ENCODE assay signal across 11 mouse cellular contexts in genomic region chr9:32874306-32874875, GRCm38 (mm10).
DNase-seq lines count a peak whose midpoint lies in the region; ATAC-seq and TF ChIP-seq lines count a peak whose summit lies in the region.
"Had no signal": no experiment of that assay in that cellular context is flagged by ENCODE, and none has a peak within 500 bp of the region (broad histone marks: within the 10 kb centered on the region; RNA-seq: fewer than 3 reads in every experiment).

No protein-coding gene starts in this region.

- no peak overlapping the region for H3K27ac ChIP-seq in embryonic facial prominence, embryonic 11.5 days (replicated peaks; ENCODE audit: low read depth, low read length)
- H3K27ac ChIP-seq in embryonic facial prominence, embryonic 10.5 days (replicated peaks), result no peak overlapping the region
- peak overlapping the region; percentile 12; the same call in 1 of the 2 replicates for H3K27ac ChIP-seq in liver, adult 2 months (replicated peaks; ENCODE audit: insufficient read depth, low read depth, low read length)
- H3K27ac ChIP-seq in liver, embryonic 11.5 days (ENCODE audit: low read depth, low read length), result no peak overlapping the region
- H3K27ac ChIP-seq: limb, embryonic 15.5 days; stomach, embryonic 15.5 days had no signal

- H3K9ac ChIP-seq in embryonic facial prominence, embryonic 11.5 days (replicated peaks; ENCODE audit: low read length), result no peak overlapping the region
- no peak overlapping the region for H3K9ac ChIP-seq in liver, adult 2 months (ENCODE audit: low read depth, low read length)
- H3K9ac ChIP-seq in liver, embryonic 11.5 days (ENCODE audit: low read depth, low read length), result no peak overlapping the region
- H3K9ac ChIP-seq: limb, embryonic 15.5 days; stomach, embryonic 15.5 days had no signal

- no peaks in the 10 kb centered on the region for H3K27me3 ChIP-seq in embryonic facial prominence, embryonic 11.5 days (ENCODE audit: control insufficient read depth, insufficient read depth, low read length)
- H3K27me3 ChIP-seq in embryonic facial prominence, embryonic 10.5 days (replicated peaks; ENCODE audit: low read depth, poor library complexity, severe bottlenecking), result no peaks in the 10 kb centered on the region
- no peaks in the 10 kb centered on the region for H3K27me3 ChIP-seq in liver, adult 2 months (ENCODE audit: control insufficient read depth, insufficient read depth, low read length)
- no peaks in the 10 kb centered on the region for H3K27me3 ChIP-seq in liver, embryonic 11.5 days (replicated peaks; ENCODE audit: control insufficient read depth, insufficient read depth, low read length)
- H3K27me3 ChIP-seq: limb, embryonic 15.5 days; stomach, embryonic 15.5 days had no signal

- H3K4me2 ChIP-seq in embryonic facial prominence, embryonic 11.5 days (ENCODE audit: low read depth, low read length), result no peak overlapping the region
- no peak overlapping the region for H3K4me2 ChIP-seq in liver, embryonic 11.5 days
- H3K4me2 ChIP-seq: limb, embryonic 15.5 days; stomach, embryonic 15.5 days had no signal

- H3K79me2 ChIP-seq in liver, adult 2 months (ENCODE audit: control insufficient read depth, insufficient read depth, low read length), result no peaks in the 10 kb centered on the region

- TF ChIP-seq CTCF in liver, adult 2 months (IDR thresholded peaks at IDR 0.05; ENCODE audit: low read depth, low read length), result no peak

- no peaks in the 10 kb centered on the region for H3K9me3 ChIP-seq in embryonic facial prominence, embryonic 11.5 days (replicated peaks; ENCODE audit: control insufficient read depth, low read length)
- H3K9me3 ChIP-seq in embryonic facial prominence, embryonic 10.5 days, result no peaks in the 10 kb centered on the region
- H3K9me3 ChIP-seq in liver, embryonic 11.5 days (ENCODE audit: control insufficient read depth, low read length), result no peaks in the 10 kb centered on the region
- H3K9me3 ChIP-seq: G1E; limb, embryonic 15.5 days; stomach, embryonic 15.5 days had no signal

- no peak for ATAC-seq in embryonic facial prominence, embryonic 11.5 days (replicated peaks; ENCODE audit: insufficient number of reproducible peaks, low FRiP score, low TSS enrichment, low read depth)
- no peak for ATAC-seq in liver, embryonic 11.5 days (replicated peaks; ENCODE audit: low FRiP score)

- H3K36me3 ChIP-seq in embryonic facial prominence, embryonic 11.5 days (replicated peaks; ENCODE audit: control insufficient read depth, insufficient read depth, low read depth, low read length), result no peaks in the 10 kb centered on the region
- H3K36me3 ChIP-seq in embryonic facial prominence, embryonic 10.5 days (replicated peaks), result no peaks in the 10 kb centered on the region
- no peaks in the 10 kb centered on the region for H3K36me3 ChIP-seq in liver, adult 2 months (ENCODE audit: control insufficient read depth, insufficient read depth, low read length)
- no peaks in the 10 kb centered on the region for H3K36me3 ChIP-seq in liver, embryonic 11.5 days (ENCODE audit: control insufficient read depth, insufficient read depth, low read length)
- H3K36me3 ChIP-seq: G1E; limb, embryonic 15.5 days; stomach, embryonic 15.5 days had no signal

- 61% methylated on average over 6 of the region's 6 CpGs for WGBS in embryonic facial prominence, embryonic 11.5 days
- 60% methylated on average over 6 of the region's 6 CpGs for WGBS in embryonic facial prominence, embryonic 10.5 days
- 74% methylated on average over 6 of the region's 6 CpGs for WGBS in liver, adult 2 months
- 64% methylated on average over 6 of the region's 6 CpGs for WGBS in liver, embryonic 11.5 days

- TF ChIP-seq POLR2A in liver, adult 2 months (IDR thresholded peaks at IDR 0.05; ENCODE audit: extremely low read depth, insufficient read depth, low read length), result no peak

- H3K4me1 ChIP-seq in embryonic facial prominence, embryonic 11.5 days (ENCODE audit: control insufficient read depth, insufficient read depth, low read length), result no peaks in the 10 kb centered on the region
- H3K4me1 ChIP-seq in embryonic facial prominence, embryonic 10.5 days, result 0 out of 2 replicates have a peak, but pooled peaks cover 5% of the 10 kb centered on the region
- H3K4me1 ChIP-seq in liver, adult 2 months (ENCODE audit: control insufficient read depth, insufficient read depth, low read length), result no peaks in the 10 kb centered on the region; the same call in 1 of the 2 replicates
- H3K4me1 ChIP-seq in liver, embryonic 11.5 days (replicated peaks; ENCODE audit: control insufficient read depth, insufficient read depth, low read length), result no peaks in the 10 kb centered on the region
- H3K4me1 ChIP-seq: limb, embryonic 15.5 days; stomach, embryonic 15.5 days had no signal

- H3K4me3 ChIP-seq in embryonic facial prominence, embryonic 11.5 days (ENCODE audit: low read depth, low read length), result no peak overlapping the region
- no peak overlapping the region for H3K4me3 ChIP-seq in embryonic facial prominence, embryonic 10.5 days
- no peak overlapping the region for H3K4me3 ChIP-seq in liver, adult 2 months (ENCODE audit: insufficient read depth, low read depth, low read length)
- H3K4me3 ChIP-seq in liver, embryonic 11.5 days (ENCODE audit: low read depth, low read length), result no peak overlapping the region
- H3K4me3 ChIP-seq: limb, embryonic 15.5 days; stomach, embryonic 15.5 days had no signal

- peak; percentile 45 for DNase-seq in embryonic facial prominence, embryonic 11.5 days (ENCODE audit: low spot score)
- DNase-seq in embryonic facial prominence, embryonic 10.5 days (ENCODE audit: low spot score), result no peak
- peak; percentile 33 for DNase-seq in liver, adult 2 months (ENCODE audit: extremely low read depth, low read depth, low spot score)
- DNase-seq in liver, embryonic 11.5 days (ENCODE audit: low spot score), result no peak
- DNase-seq in adipocyte (ENCODE audit: low spot score), result peak; percentile 32
- peak; percentile 35 for DNase-seq in kidney, postnatal 10 days
- no peak for DNase-seq in layer of hippocampus, postnatal 14 days (ENCODE audit: low spot score in 2 of 2)
- no peak for DNase-seq in neural tube, embryonic 10.5 days (ENCODE audit: extremely low spot score, low spot score)

Comparison
In these comparisons a context has a peak if more than half of its experiments do, and no peak if none do; other contexts are left out.
1. DNase-seq: peak in embryonic facial prominence, embryonic 11.5 days (single experiment), liver, adult 2 months (single experiment), adipocyte (single experiment) and kidney, postnatal 10 days (single experiment); none in embryonic facial prominence, embryonic 10.5 days (single experiment), liver, embryonic 11.5 days (single experiment), layer of hippocampus, postnatal 14 days (0 of 2) and neural tube, embryonic 10.5 days (single experiment).